8 mouse cellular contexts compared by ENCODE assay signal in genomic region chr5:35131773-35132172, GRCm38 (mm10). TPM values are rescaled to one million over a fixed set of nuclear protein-coding genes. Genes with fewer than 3 reads are reported as not detected.
A peak's percentile ranks its signal among the peaks of the same experiment; 100 is the strongest.
DNase-seq lines count a peak whose midpoint lies in the region; ATAC-seq lines count a peak whose summit lies in the region.

No protein-coding gene starts in this region.

- H3K27ac ChIP-seq in midbrain, embryonic 15.5 days, result no peak overlapping the region

- peak overlapping the region; percentile 5; the same call in 1 of the 2 replicates for H3K9ac ChIP-seq in midbrain, embryonic 15.5 days

- 6% methylated on average over 7 of the region's 7 CpGs for WGBS in midbrain, embryonic 15.5 days

- no peaks in the 10 kb centered on the region for H3K36me3 ChIP-seq in midbrain, embryonic 15.5 days (replicated peaks)

- H3K9me3 ChIP-seq in midbrain, embryonic 15.5 days, result no peaks in the 10 kb centered on the region

- no peaks in the 10 kb centered on the region for H3K27me3 ChIP-seq in midbrain, embryonic 15.5 days (replicated peaks)

- peak; percentile 82 to 83 for DNase-seq in adrenal gland, adult 18-20 months (ENCODE audit: low spot score in 2 of 2)
- peak; percentile 79 to 81 for DNase-seq in gastrocnemius, adult 8-10 months (ENCODE audit: low spot score in 2 of 2)
- DNase-seq in kidney, adult 18-20 months, result peak; percentile 87
- peak; percentile 74 to 81 for DNase-seq in left cerebral cortex, postnatal 36 days (ENCODE audit: low spot score in 2 of 2)
- DNase-seq in spleen, adult 12 weeks (ENCODE audit: low spot score), result peak; percentile 35

- H3K4me2 ChIP-seq in midbrain, embryonic 15.5 days, result no peak overlapping the region

- intact Hi-C loops in left cerebral cortex, postnatal 36 days (cut with DNase I), result no loop called here

- H3K4me3 ChIP-seq in midbrain, embryonic 15.5 days, result no peak overlapping the region

- no peaks in the 10 kb centered on the region for H3K4me1 ChIP-seq in midbrain, embryonic 15.5 days

- peak; percentile 90 for ATAC-seq in common myeloid progenitor, adult 5-6 weeks (replicated peaks; ENCODE audit: low read depth, poor library complexity, severe bottlenecking)
- ATAC-seq in midbrain, embryonic 15.5 days (replicated peaks), result no peak; the same call in 1 of the 2 replicates
- no peak for ATAC-seq in activated CD4-positive, CD25-positive, alpha-beta regulatory T cell, adult 4 months

RNA-seq across cellular contexts. Expression of gene Lrpap1, which starts 26.2 kb away (rescaled TPM):
- total RNA-seq in adrenal gland, adult 18-20 months (2021), result 100 to 1,000 TPM; 115 TPM
- 43.7 and 53.7 TPM in 2 replicates for total RNA-seq in common myeloid progenitor, adult 5-6 weeks (2017)
- 10 to 100 TPM; 18.0 to 28.7 (median 22.3) TPM for total RNA-seq in gastrocnemius, adult 8-10 months (2022)
- 100 to 1,000 TPM; 139 to 153 TPM for total RNA-seq in left cerebral cortex, postnatal 36 days (2021)
- polyA plus RNA-seq in midbrain, embryonic 15.5 days (2015; fragmentation: Nextera tagmentation; extraction: Ambion mirVana), result 125 and 135 TPM in 2 replicates
- polyA plus RNA-seq in activated CD4-positive, CD25-positive, alpha-beta regulatory T cell, adult 4 months (2017; shearing (Covaris generic)), result 10 to 100 TPM; 73.7 to 81.8 TPM

Comparison
In these comparisons a context has a peak if more than half of its experiments do, and no peak if none do; other contexts are left out.
1. DNase-seq: peak in every context shown above with its lines; median percentile 87 in kidney, adult 18-20 months; 82 in adrenal gland, adult 18-20 months; 80 in gastrocnemius, adult 8-10 months; 78 in left cerebral cortex, postnatal 36 days; 35 in spleen, adult 12 weeks.